Mouse (Mus musculus): ENCODE results near the gene Piezo1.

- TF ChIP-seq CTCF (IDR thresholded peaks at IDR 0.05; ENCODE audit: low read depth) = no peak
- no peak for TF ChIP-seq EP300 (IDR thresholded peaks at IDR 0.05; ENCODE audit: low read depth)
These were observed 4.2 kb downstream of the Piezo1 start for GRCm38 (mm10) chr8:122546811-122547453.

Measured in liver, postnatal 0 days (tissue).